ENCODE assay signal across 21 mouse cellular contexts in genomic region chr1:36240176-36240575, GRCm38 (mm10). TPM values are rescaled to one million over a fixed set of nuclear protein-coding genes. Genes with fewer than 3 reads are reported as not detected.
DNase-seq lines count a peak whose midpoint lies in the region; TF ChIP-seq lines count a peak whose summit lies in the region.
"Had no signal": no experiment of that assay in that cellular context is flagged by ENCODE, and none has a peak within 500 bp of the region (broad histone marks: within the 10 kb centered on the region; RNA-seq: fewer than 3 reads in every experiment).

No protein-coding gene starts in this region.

- H3K9me3 ChIP-seq in E14TG2a.4 (ENCODE audit: low read length): no peaks in the 10 kb centered on the region
- no peaks in the 10 kb centered on the region for H3K9me3 ChIP-seq in ES-Bruce4 (replicated peaks; ENCODE audit: control insufficient read depth, insufficient read depth, low read length, poor library complexity, severe bottlenecking)
- H3K9me3 ChIP-seq: embryonic facial prominence, embryonic 10.5 days; embryonic facial prominence, embryonic 12.5 days; forebrain, embryonic 13.5 days; forebrain, embryonic 15.5 days; G1E had no signal

- no peak overlapping the region for H3K9ac ChIP-seq in ES-Bruce4 (ENCODE audit: low read depth, poor library complexity, severe bottlenecking)
- H3K9ac ChIP-seq: embryonic facial prominence, embryonic 12.5 days; forebrain, embryonic 13.5 days; forebrain, embryonic 15.5 days; forebrain, postnatal 0 days had no signal

- DNase-seq in R1 (ENCODE audit: low read depth, low spot score) (peak; percentile 84), adipocyte (ENCODE audit: low spot score) (no peak)
- DNase-seq in heart, postnatal 36 days: no peak
- no peak for DNase-seq in adrenal gland, postnatal 4 days (ENCODE audit: low spot score in 2 of 2)
- DNase-seq: adrenal gland, adult 2 months; adrenal gland, postnatal 10 days; adrenal gland, postnatal 25 days; cerebellum, adult 11-12 months; cerebellum, adult 2 months; cerebellum, adult 9-10 months; cerebellum, postnatal 10 days; cerebellum, postnatal 25 days; forebrain, postnatal 0 days had no signal

- H3K4me1 ChIP-seq in E14TG2a.4 (replicated peaks; ENCODE audit: low read depth, low read length): peaks cover 76% of the 10 kb centered on the region
- peaks cover 3% of the 10 kb centered on the region for H3K4me1 ChIP-seq in ES-Bruce4 (ENCODE audit: control insufficient read depth, insufficient read depth, low read length)

- H3K27ac ChIP-seq in ES-Bruce4 (ENCODE audit: insufficient read depth, low read length): peak overlapping the region; percentile 39; the same call in 1 of the 2 replicates
- H3K27ac ChIP-seq: embryonic facial prominence, embryonic 10.5 days; embryonic facial prominence, embryonic 12.5 days; forebrain, embryonic 13.5 days; forebrain, embryonic 15.5 days had no signal

- TF ChIP-seq CTCF in E14TG2a.4 (conservative IDR thresholded peaks at IDR 0.05; ENCODE audit: low read length) (no peak), ES-Bruce4 (IDR thresholded peaks at IDR 0.05; ENCODE audit: low read depth, low read length) (no peak)

- H3K27me3 ChIP-seq in E14TG2a.4 (ENCODE audit: insufficient read depth, low read length) (no peaks in the 10 kb centered on the region), ES-Bruce4 (ENCODE audit: control insufficient read depth, insufficient read depth, low read length, poor library complexity, severe bottlenecking) (no peaks in the 10 kb centered on the region)
- H3K27me3 ChIP-seq: embryonic facial prominence, embryonic 12.5 days; forebrain, embryonic 13.5 days; forebrain, embryonic 15.5 days; Patski had no signal

- intact Hi-C loops in heart, postnatal 36 days (cut with DNase I): loop anchor here (10.0 kb wide), 2 partner anchors 175 to 1755 kb away; partner anchors contain the start of genes Eif5b, Hs6st1 and Txndc9

- H3K36me3 ChIP-seq in E14TG2a.4 (ENCODE audit: insufficient read depth, low read length) (peaks cover 33% of the 10 kb centered on the region), ES-Bruce4 (ENCODE audit: control insufficient read depth, insufficient read depth, low read length, poor library complexity, severe bottlenecking) (no peaks in the 10 kb centered on the region)
- H3K36me3 ChIP-seq: embryonic facial prominence, embryonic 12.5 days; forebrain, embryonic 15.5 days had no signal

- 0 out of 2 replicates have a peak, but pooled peaks have one; percentile 37 for TF ChIP-seq EP300 in ES-Bruce4 (IDR thresholded peaks at IDR 0.05; ENCODE audit: insufficient read depth, low read depth, low read length)

- H3K4me3 ChIP-seq in E14TG2a.4 (replicated peaks; ENCODE audit: low read length): peak overlapping the region; percentile 23; the same call in 1 of the 2 replicates
- H3K4me3 ChIP-seq in ES-Bruce4 (ENCODE audit: low read depth, low read length): no peak overlapping the region
- H3K4me3 ChIP-seq: embryonic facial prominence, embryonic 10.5 days; embryonic facial prominence, embryonic 12.5 days; forebrain, embryonic 13.5 days; forebrain, embryonic 15.5 days had no signal

- TF ChIP-seq POLR2A in ES-Bruce4 (IDR thresholded peaks at IDR 0.05; ENCODE audit: insufficient read depth, low read length): no peak

RNA-seq across cellular contexts. Expression of gene Uggt1, which starts 4.3 kb away (rescaled TPM):
- 76.7 and 77.5 TPM in 2 replicates for polyA plus RNA-seq in ES-Bruce4 (2011; ENCODE audit: insufficient read depth, insufficient read length, low read depth, missing spikeins)
- total RNA-seq in heart, postnatal 36 days (2021): 10 to 100 TPM; 29.2 to 31.2 TPM
- 10 to 100 TPM; 53.6 to 61.0 TPM for total RNA-seq in adrenal gland, postnatal 4 days (2021)

RNA-seq across cellular contexts. Expression of gene Neurl3, which starts 34.3 kb away (rescaled TPM):
- not detected in 2 replicates for polyA plus RNA-seq in ES-Bruce4 (2011; ENCODE audit: insufficient read depth, insufficient read length, low read depth, missing spikeins)
- 1 to 10 TPM; 3.6 to 3.9 TPM for total RNA-seq in heart, postnatal 36 days (2021)
- total RNA-seq in adrenal gland, postnatal 4 days (2021): 10 to 100 TPM in 1 of 2 experiments, 1 to 10 TPM in 1; 8.0 to 10.4 TPM
